Comparison of ENCODE assay signal across 7 mouse cellular contexts in the genomic region with DNA sequence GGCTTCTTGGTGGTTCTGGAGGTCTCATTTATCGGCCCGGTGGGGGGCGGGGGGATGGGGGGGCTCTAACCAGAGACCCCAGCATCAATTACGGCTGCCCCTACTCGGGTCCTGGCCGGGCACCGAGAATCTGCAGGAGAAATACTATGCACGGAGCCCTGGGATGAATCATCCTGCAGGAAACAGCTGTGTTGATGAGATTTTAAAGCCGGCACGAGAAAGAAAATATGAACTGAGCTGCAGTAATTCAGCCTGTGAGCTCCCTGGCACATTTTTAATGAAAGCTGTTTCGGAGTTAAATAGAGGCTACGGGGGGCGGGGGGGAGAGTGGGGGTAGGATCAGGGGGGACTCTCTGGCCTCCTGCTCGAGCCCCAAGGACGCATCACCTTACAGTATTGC. TPM values are rescaled to one million over a fixed set of nuclear protein-coding genes. Genes with fewer than 3 reads are reported as not detected.
DNase-seq lines count a peak whose midpoint lies in the region; ATAC-seq and TF ChIP-seq lines count a peak whose summit lies in the region.

No protein-coding gene starts in this region.

- TF ChIP-seq CTCF in layer of hippocampus, adult 2 months (conservative IDR thresholded peaks at IDR 0.05): no peak
- TF ChIP-seq CTCF in midbrain, postnatal 0 days (IDR thresholded peaks at IDR 0.05): no peak

- ATAC-seq in embryonic facial prominence, embryonic 12.5 days (ENCODE audit: insufficient number of reproducible peaks, insufficient read depth, low FRiP score, low TSS enrichment): no peak
- ATAC-seq in hindbrain, embryonic 11.5 days (ENCODE audit: low FRiP score): no peak
- ATAC-seq in midbrain, postnatal 0 days (ENCODE audit: low FRiP score): no peak
- ATAC-seq in megakaryocyte-erythroid progenitor cell, adult 5-6 weeks (replicated peaks; ENCODE audit: low FRiP score, low TSS enrichment, poor library complexity, severe bottlenecking): no peak
- no peak for ATAC-seq in granulocyte monocyte progenitor cell, adult 5-6 weeks (replicated peaks; ENCODE audit: poor library complexity, severe bottlenecking)

- peak overlapping the region; percentile 29 for H3K4me2 ChIP-seq in embryonic facial prominence, embryonic 12.5 days (replicated peaks)
- no peak overlapping the region for H3K4me2 ChIP-seq in hindbrain, embryonic 11.5 days (replicated peaks; ENCODE audit: low read depth, low read length)
- H3K4me2 ChIP-seq in midbrain, postnatal 0 days (ENCODE audit: low read depth, low read length, poor library complexity, severe bottlenecking): no peak overlapping the region

- no peak overlapping the region for H3K9ac ChIP-seq in embryonic facial prominence, embryonic 12.5 days
- H3K9ac ChIP-seq in hindbrain, embryonic 11.5 days (ENCODE audit: low read depth, low read length): peak overlapping the region; percentile 34
- H3K9ac ChIP-seq in midbrain, postnatal 0 days (replicated peaks; ENCODE audit: low read length, poor library complexity, severe bottlenecking): no peak overlapping the region; the same call in 1 of the 2 replicates

- peaks cover 66% of the 10 kb centered on the region for H3K4me1 ChIP-seq in embryonic facial prominence, embryonic 12.5 days
- peaks cover 29% of the 10 kb centered on the region for H3K4me1 ChIP-seq in hindbrain, embryonic 11.5 days (replicated peaks; ENCODE audit: control insufficient read depth, insufficient read depth, low read length)
- peaks cover 10% of the 10 kb centered on the region; the same call in 1 of the 2 replicates for H3K4me1 ChIP-seq in midbrain, postnatal 0 days (ENCODE audit: insufficient read depth, low read length)

- H3K4me3 ChIP-seq in layer of hippocampus, adult 2 months: no peak overlapping the region
- no peak overlapping the region for H3K4me3 ChIP-seq in embryonic facial prominence, embryonic 12.5 days
- no peak overlapping the region for H3K4me3 ChIP-seq in hindbrain, embryonic 11.5 days (ENCODE audit: low read depth, low read length)
- no peak overlapping the region for H3K4me3 ChIP-seq in midbrain, postnatal 0 days (ENCODE audit: low read depth, low read length)

- peak overlapping the region; percentile 43; the same call in 1 of the 2 replicates for H3K27ac ChIP-seq in layer of hippocampus, adult 2 months
- peak overlapping the region; percentile 84 for H3K27ac ChIP-seq in embryonic facial prominence, embryonic 12.5 days
- peak overlapping the region; percentile 68 for H3K27ac ChIP-seq in hindbrain, embryonic 11.5 days (ENCODE audit: low read depth, low read length)
- H3K27ac ChIP-seq in midbrain, postnatal 0 days (ENCODE audit: low read depth, low read length): peak overlapping the region; percentile 34; the same call in 1 of the 2 replicates

- DNase-seq in layer of hippocampus, adult 2 months (ENCODE audit: low spot score in 2 of 2): peak in 1 of 2 experiments; percentile 55
- no peak for DNase-seq in layer of hippocampus, adult 11-12 months (ENCODE audit: low spot score)
- no peak for DNase-seq in hindbrain, embryonic 11.5 days (ENCODE audit: low spot score)
- peak; percentile 60 for DNase-seq in midbrain, postnatal 0 days (ENCODE audit: low spot score)

- H3K36me3 ChIP-seq in embryonic facial prominence, embryonic 12.5 days: no peaks in the 10 kb centered on the region
- no peaks in the 10 kb centered on the region for H3K36me3 ChIP-seq in hindbrain, embryonic 11.5 days (ENCODE audit: control insufficient read depth, insufficient read depth, low read length)
- no peaks in the 10 kb centered on the region for H3K36me3 ChIP-seq in midbrain, postnatal 0 days (ENCODE audit: insufficient read depth, low read length)

- no peaks in the 10 kb centered on the region for H3K9me3 ChIP-seq in embryonic facial prominence, embryonic 12.5 days
- H3K9me3 ChIP-seq in hindbrain, embryonic 11.5 days (ENCODE audit: control insufficient read depth, low read length): no peaks in the 10 kb centered on the region
- H3K9me3 ChIP-seq in midbrain, postnatal 0 days (ENCODE audit: low read length): no peaks in the 10 kb centered on the region

- WGBS in embryonic facial prominence, embryonic 12.5 days: 41% methylated on average over 15 of the region's 15 CpGs
- WGBS in hindbrain, embryonic 11.5 days: 62% methylated on average over 15 of the region's 15 CpGs
- 41% methylated on average over 15 of the region's 15 CpGs for WGBS in midbrain, postnatal 0 days

- no peaks in the 10 kb centered on the region for H3K27me3 ChIP-seq in embryonic facial prominence, embryonic 12.5 days
- no peaks in the 10 kb centered on the region for H3K27me3 ChIP-seq in hindbrain, embryonic 11.5 days (ENCODE audit: control insufficient read depth, insufficient read depth, low read length)
- H3K27me3 ChIP-seq in midbrain, postnatal 0 days (ENCODE audit: insufficient read depth, low read length): no peaks in the 10 kb centered on the region

RNA-seq across cellular contexts. Expression of a gene that starts 39.8 kb away (rescaled TPM):
- total RNA-seq in layer of hippocampus, adult 2 months (2021): 10 to 100 TPM; 29.6 to 30.8 TPM
- polyA plus RNA-seq in embryonic facial prominence, embryonic 12.5 days (2016; fragmentation: Nextera tagmentation; extraction: Ambion mirVana): 3.4 and 4.3 TPM in 2 replicates
- polyA plus RNA-seq in hindbrain, embryonic 11.5 days (2014; fragmentation: Nextera tagmentation; extraction: Ambion mirVana): 8.6 and 10.6 TPM in 2 replicates
- total RNA-seq in midbrain, postnatal 0 days (2014; rRNA removed): 12.1 and 27.6 TPM in 2 replicates
- polyA plus RNA-seq in midbrain, postnatal 0 days (2015; fragmentation: Nextera tagmentation; extraction: Ambion mirVana): 2.1 and 2.2 TPM in 2 replicates
- 75.0 and 84.0 TPM in 2 replicates for total RNA-seq in megakaryocyte-erythroid progenitor cell, adult 5-6 weeks (2014; fragmentation: Nextera tagmentation)
- 7.8 and 24.5 TPM in 2 replicates for total RNA-seq in megakaryocyte-erythroid progenitor cell, adult 5-6 weeks (2017)
- total RNA-seq in granulocyte monocyte progenitor cell, adult 5-6 weeks (2014; fragmentation: Nextera tagmentation): 62.2 and 74.2 TPM in 2 replicates
- total RNA-seq in granulocyte monocyte progenitor cell, adult 5-6 weeks (2017): 7.4 and 15.4 TPM in 2 replicates

RNA-seq across cellular contexts. Expression of a gene that starts 40.0 kb away (rescaled TPM):
- total RNA-seq in layer of hippocampus, adult 2 months (2021): 100 to 1,000 TPM; 148 to 154 TPM
- 98.4 and 103 TPM in 2 replicates for polyA plus RNA-seq in embryonic facial prominence, embryonic 12.5 days (2016; fragmentation: Nextera tagmentation; extraction: Ambion mirVana)
- polyA plus RNA-seq in hindbrain, embryonic 11.5 days (2014; fragmentation: Nextera tagmentation; extraction: Ambion mirVana): 90.7 and 92.1 TPM in 2 replicates
- 74.6 and 95.5 TPM in 2 replicates for total RNA-seq in midbrain, postnatal 0 days (2014; rRNA removed)
- 88.1 and 91.2 TPM in 2 replicates for polyA plus RNA-seq in midbrain, postnatal 0 days (2015; fragmentation: Nextera tagmentation; extraction: Ambion mirVana)
- total RNA-seq in megakaryocyte-erythroid progenitor cell, adult 5-6 weeks (2014; fragmentation: Nextera tagmentation): 58.0 and 66.0 TPM in 2 replicates
- 83.4 and 118 TPM in 2 replicates for total RNA-seq in megakaryocyte-erythroid progenitor cell, adult 5-6 weeks (2017)
- 52.4 and 54.4 TPM in 2 replicates for total RNA-seq in granulocyte monocyte progenitor cell, adult 5-6 weeks (2014; fragmentation: Nextera tagmentation)
- 72.8 and 78.1 TPM in 2 replicates for total RNA-seq in granulocyte monocyte progenitor cell, adult 5-6 weeks (2017)

RNA-seq across cellular contexts. Expression of a gene that starts 56.1 kb away (rescaled TPM):
- 10 to 100 TPM; 68.4 to 68.5 TPM for total RNA-seq in layer of hippocampus, adult 2 months (2021)
- polyA plus RNA-seq in embryonic facial prominence, embryonic 12.5 days (2016; fragmentation: Nextera tagmentation; extraction: Ambion mirVana): 7.7 and 7.9 TPM in 2 replicates
- 17.2 and 17.8 TPM in 2 replicates for polyA plus RNA-seq in hindbrain, embryonic 11.5 days (2014; fragmentation: Nextera tagmentation; extraction: Ambion mirVana)
- total RNA-seq in midbrain, postnatal 0 days (2014; rRNA removed): 69.1 and 89.6 TPM in 2 replicates
- 16.6 and 19.9 TPM in 2 replicates for polyA plus RNA-seq in midbrain, postnatal 0 days (2015; fragmentation: Nextera tagmentation; extraction: Ambion mirVana)
- total RNA-seq in megakaryocyte-erythroid progenitor cell, adult 5-6 weeks (2014; fragmentation: Nextera tagmentation): 1.3 TPM in 1 of 2 replicates, not detected in the other
- 0.42 and 1.3 TPM in 2 replicates for total RNA-seq in megakaryocyte-erythroid progenitor cell, adult 5-6 weeks (2017)
- total RNA-seq in granulocyte monocyte progenitor cell, adult 5-6 weeks (2014; fragmentation: Nextera tagmentation): 0.95 and 1.7 TPM in 2 replicates
- total RNA-seq in granulocyte monocyte progenitor cell, adult 5-6 weeks (2017): 0.90 and 2.4 TPM in 2 replicates

Comparison
In these comparisons a context has a peak if more than half of its experiments do, and no peak if none do; other contexts are left out.
1. H3K27ac ChIP-seq: peak in every context shown above with its lines; median percentile 84 in embryonic facial prominence, embryonic 12.5 days; 68 in hindbrain, embryonic 11.5 days; 43 in layer of hippocampus, adult 2 months; 34 in midbrain, postnatal 0 days.
2. RNA of a gene that starts 56.1 kb away (total RNA-seq): 69.1 to 89.6 TPM in midbrain, postnatal 0 days and 68.4 to 68.5 TPM in layer of hippocampus, adult 2 months; 0.90 to 2.4 TPM in granulocyte monocyte progenitor cell, adult 5-6 weeks and 0.42 to 1.3 TPM in megakaryocyte-erythroid progenitor cell, adult 5-6 weeks; every median in the first group is over 10 times any median in the second.